Mouse (Mus musculus) stomach, embryonic 15.5 days (tissue): ENCODE data around the gene Snrpf. TPM values are rescaled to one million over a fixed set of nuclear protein-coding genes. Genes with fewer than 3 reads are reported as not detected.

ENCODE experiments used
- ATAC-seq: fragments of 200-750 bp; cut with Nextera tagmentation; 2 replicates; pipeline ENCODE4 v1.8.0; 2017; ENCODE audit warnings: low read depth, moderate number of reproducible peaks, moderate TSS enrichment; ENCODE audit not compliant: insufficient read depth, low FRiP score
- H3K27ac ChIP-seq: fragments of 300-500 bp; sonication (generic); 2 replicates; pipeline ENCODE4 v1.5.1; 2015; ENCODE audit warnings: mild to moderate bottlenecking, inconsistent platforms
- H3K27me3 ChIP-seq: fragments of 300-500 bp; sonication (generic); replicated peaks from 2 replicates; pipeline ENCODE4 v1.6.1; 2015; ENCODE audit warnings: inconsistent platforms
- H3K36me3 ChIP-seq: fragments of 300-500 bp; sonication (generic); 2 replicates; pipeline ENCODE4 v1.6.1; 2015; ENCODE audit warnings: inconsistent platforms
- H3K4me1 ChIP-seq: fragments of 300-500 bp; sonication (generic); 2 replicates; pipeline ENCODE4 v1.6.1; 2015; ENCODE audit warnings: inconsistent platforms
- H3K4me2 ChIP-seq: fragments of 300-500 bp; sonication (generic); 2 replicates; pipeline ENCODE4 v1.6.1; 2015; ENCODE audit warnings: mild to moderate bottlenecking, inconsistent platforms
- H3K4me3 ChIP-seq: fragments of 300-500 bp; sonication (generic); replicated peaks from 2 replicates; pipeline ENCODE4 v1.5.1; 2015; ENCODE audit warnings: inconsistent platforms
- H3K9ac ChIP-seq: fragments of 300-500 bp; sonication (generic); 2 replicates; pipeline ENCODE4 v1.6.1; 2015; ENCODE audit warnings: inconsistent platforms
- H3K9me3 ChIP-seq: fragments of 300-500 bp; sonication (generic); 2 replicates; pipeline ENCODE4 v1.6.1; 2016; ENCODE audit warnings: inconsistent platforms
- WGBS: fragments of 180-500 bp; shearing (Covaris S2); methylation state at CpG from one replicate; pipeline ENCODE4 v1.1.7; 2015; 5-methylcytosine and 5-hydroxymethylcytosine counted together
- polyA plus RNA-seq: library from polyadenylated mRNA; unstranded; fragments of >200 nt; fragmentation: Nextera tagmentation; extraction: Ambion mirVana; gene quantifications from 2 replicates; pipeline ENCODE4 v1.2.1, GENCODE M21; 2015

Gene Snrpf
- 111 and 128 TPM in 2 replicates for polyA plus RNA-seq

DNA sequence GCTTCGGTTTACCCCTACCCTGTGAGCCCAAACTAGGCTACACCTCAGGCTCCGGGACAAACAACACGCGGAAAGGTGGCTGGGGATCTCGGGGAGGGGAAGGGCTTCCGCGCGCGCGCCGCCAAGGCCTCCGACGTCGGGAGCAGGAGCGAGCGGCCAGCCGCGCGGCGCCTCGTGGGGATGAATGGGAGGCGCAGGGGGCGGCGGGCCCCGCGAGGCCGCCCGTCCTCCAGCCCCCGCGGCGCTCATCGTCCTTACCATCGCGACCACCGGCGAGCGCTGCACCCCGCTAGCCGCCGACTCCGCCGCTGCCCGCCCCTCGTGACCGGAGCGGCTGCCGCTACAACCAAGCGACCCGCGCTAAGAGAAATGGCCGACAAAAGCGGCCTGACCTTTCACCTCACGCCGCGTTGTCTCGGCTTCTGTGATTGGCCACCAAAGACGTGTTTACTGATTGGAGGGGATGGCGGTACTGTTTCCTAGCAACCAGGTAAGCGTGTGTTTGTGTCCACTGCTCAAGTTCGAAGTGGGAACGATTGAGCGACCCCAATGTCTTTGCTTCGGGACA lies at the start of gene Snrpf:
Gene Snrpf, minus strand, starts transcription at position 426 of the 568 bp plus-strand sequence.
- H3K27ac ChIP-seq, result peak within 1 kb of the TSS; percentile 36
- H3K27me3 ChIP-seq, result no peaks in the 10 kb centered on the region
- peak within 1 kb of the TSS; percentile 67 for H3K4me3 ChIP-seq
- H3K9ac ChIP-seq, result peak within 1 kb of the TSS; percentile 60
- peak within 1 kb of the TSS; percentile 84 for H3K4me2 ChIP-seq
- WGBS, result under 1% methylated on average over 63 of the region's 63 CpGs
- peaks cover 10% of the 10 kb centered on the region for H3K36me3 ChIP-seq
- H3K4me1 ChIP-seq, result peaks cover 6% of the 10 kb centered on the region
- ATAC-seq, result peak; percentile 89
- no peaks in the 10 kb centered on the region for H3K9me3 ChIP-seq

DNA sequence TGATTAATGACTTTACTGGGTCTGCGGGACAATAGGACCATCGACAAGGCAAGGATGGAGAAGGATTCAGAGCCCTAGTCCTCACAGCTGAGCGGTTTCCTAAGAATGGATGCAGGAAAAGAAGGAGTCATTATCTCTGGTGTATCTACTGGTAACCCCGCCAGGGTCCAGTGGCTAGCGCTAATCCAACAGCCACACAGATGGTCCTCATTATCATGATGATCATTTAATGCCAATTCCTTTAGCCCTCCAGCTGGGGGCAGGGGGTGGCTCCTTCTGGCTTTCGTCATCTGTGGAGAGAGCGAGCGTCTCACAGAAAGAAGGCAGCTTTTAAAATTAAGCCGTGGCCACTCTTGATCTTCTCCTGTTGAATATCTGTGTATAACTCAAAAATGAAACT lies 46.4 kb upstream of the Snrpf start:
- WGBS, result 46% methylated on average over 9 of the region's 9 CpGs
- 0 out of 2 replicates have a peak, but pooled peaks cover 11% of the 10 kb centered on the region for H3K27me3 ChIP-seq
- H3K9me3 ChIP-seq, result no peaks in the 10 kb centered on the region
- H3K4me3 ChIP-seq, result no peak overlapping the region
- no peak overlapping the region for H3K27ac ChIP-seq
- 0 out of 2 replicates have a peak, but pooled peaks cover 6% of the 10 kb centered on the region for H3K4me1 ChIP-seq
- H3K9ac ChIP-seq, result no peak overlapping the region
- H3K36me3 ChIP-seq, result no peaks in the 10 kb centered on the region
- no peak overlapping the region for H3K4me2 ChIP-seq
- no peak for ATAC-seq

DNA sequence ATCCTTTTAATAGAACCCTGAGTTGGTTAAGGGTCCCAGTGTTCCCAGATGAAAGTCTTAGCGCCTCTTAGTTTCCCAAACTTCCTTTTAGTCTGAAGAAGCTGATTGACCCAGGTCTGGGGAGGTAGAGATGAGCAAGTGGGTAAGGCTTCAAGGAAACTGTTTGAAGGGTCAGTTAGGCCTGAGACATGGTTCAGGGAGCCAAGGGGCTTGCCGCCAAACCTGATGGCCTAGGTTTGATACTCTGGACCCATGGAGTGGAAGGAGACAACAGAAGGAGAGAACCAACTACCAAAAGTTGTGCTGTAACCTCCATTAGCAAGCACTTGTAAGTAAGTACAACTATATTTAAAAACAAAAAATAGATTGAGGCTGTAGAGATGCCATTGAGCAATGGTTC lies 44.5 kb upstream of the Snrpf start:
- Histone ChIP-seq H3K9ac (no peak overlapping the region), H3K36me3 (no peaks in the 10 kb centered on the region), H3K4me1 (no peaks in the 10 kb centered on the region), H3K27me3 (no peaks in the 10 kb centered on the region), H3K4me3 (no peak overlapping the region), H3K9me3 (no peaks in the 10 kb centered on the region), H3K27ac (no peak overlapping the region), H3K4me2 (no peak overlapping the region)
- ATAC-seq, result no peak
- 93% methylated on average over 2 of the region's 2 CpGs for WGBS

DNA sequence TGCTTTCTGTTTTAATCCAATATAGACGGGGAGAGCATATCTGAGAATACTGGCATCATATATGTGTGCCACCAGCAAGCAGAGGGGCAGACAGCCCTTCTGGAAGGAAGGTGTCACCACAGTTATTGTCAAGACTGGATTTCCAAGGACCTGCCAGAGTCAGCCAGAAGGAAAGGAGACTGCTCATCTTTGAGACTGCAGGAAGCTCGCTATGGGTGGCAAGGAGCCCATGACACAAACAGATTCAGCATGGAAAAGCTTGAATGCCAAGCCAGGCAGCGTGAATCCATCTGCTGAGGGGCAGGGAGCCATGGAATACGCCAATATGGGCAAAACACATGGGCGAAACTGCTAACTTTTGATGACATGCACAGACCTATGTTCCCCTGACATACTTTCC lies 44.1 kb upstream of the Snrpf start:
- no peak for ATAC-seq
- no peaks in the 10 kb centered on the region for H3K9me3 ChIP-seq
- no peak overlapping the region for H3K9ac ChIP-seq
- 78% methylated on average over 5 of the region's 5 CpGs for WGBS
- no peak overlapping the region for H3K4me3 ChIP-seq
- no peaks in the 10 kb centered on the region for H3K36me3 ChIP-seq
- H3K27me3 ChIP-seq, result no peaks in the 10 kb centered on the region
- no peak overlapping the region for H3K4me2 ChIP-seq
- no peak overlapping the region for H3K27ac ChIP-seq
- no peaks in the 10 kb centered on the region for H3K4me1 ChIP-seq

DNA sequence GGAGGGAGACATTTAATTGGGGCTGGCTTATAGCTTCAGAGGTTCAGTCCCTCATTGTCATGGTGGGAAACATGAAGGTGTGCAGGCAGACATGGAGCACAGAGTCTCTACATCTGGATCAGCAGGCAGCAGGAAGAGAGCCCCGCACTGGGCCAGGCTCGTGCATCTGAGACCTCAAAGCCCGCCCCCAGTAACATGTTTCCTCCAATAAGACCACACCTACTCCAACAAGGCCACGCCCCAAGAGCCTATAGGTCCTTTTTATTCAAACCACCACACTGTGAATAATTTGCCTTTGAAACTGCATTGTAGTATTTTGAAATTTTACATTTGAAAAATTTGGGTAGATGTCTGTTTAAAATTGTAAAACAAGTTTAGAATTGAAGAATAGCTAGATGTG lies 42.6 kb upstream of the Snrpf start:
- no peak overlapping the region for H3K27ac ChIP-seq
- no peaks in the 10 kb centered on the region for H3K36me3 ChIP-seq
- no peak overlapping the region for H3K9ac ChIP-seq
- no peaks in the 10 kb centered on the region for H3K4me1 ChIP-seq
- H3K27me3 ChIP-seq, result no peaks in the 10 kb centered on the region
- ATAC-seq, result no peak
- H3K4me3 ChIP-seq, result no peak overlapping the region
- no peaks in the 10 kb centered on the region for H3K9me3 ChIP-seq
- WGBS, result 63% methylated on average over 4 of the region's 4 CpGs
- no peak overlapping the region for H3K4me2 ChIP-seq

DNA sequence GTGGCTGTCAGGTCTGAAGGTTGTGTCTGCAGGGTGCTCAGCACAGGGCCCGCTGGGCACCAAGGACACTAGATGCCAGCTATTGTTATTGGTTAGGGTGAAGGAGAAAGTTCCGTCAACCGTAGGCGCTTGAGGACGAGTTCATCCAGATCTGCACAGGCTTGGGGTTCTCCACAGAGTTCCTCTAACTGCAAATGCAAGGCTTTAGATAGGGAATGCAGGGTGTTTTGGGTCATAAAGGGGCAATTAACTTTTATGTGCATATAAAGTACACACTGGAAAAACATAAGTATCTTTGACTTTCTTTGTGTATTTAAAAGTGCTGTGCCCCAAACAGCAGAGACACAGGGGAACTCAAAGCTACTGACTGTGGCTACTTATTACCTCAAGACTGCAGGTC lies 40.8 kb upstream of the Snrpf start:
- Histone ChIP-seq H3K9ac (no peak overlapping the region), H3K27ac (no peak overlapping the region), H3K4me2 (no peak overlapping the region), H3K36me3 (no peaks in the 10 kb centered on the region), H3K9me3 (no peaks in the 10 kb centered on the region), H3K27me3 (no peaks in the 10 kb centered on the region), H3K4me1 (no peaks in the 10 kb centered on the region), H3K4me3 (no peak overlapping the region)
- WGBS, result 87% methylated on average over 5 of the region's 5 CpGs
- ATAC-seq, result no peak

DNA sequence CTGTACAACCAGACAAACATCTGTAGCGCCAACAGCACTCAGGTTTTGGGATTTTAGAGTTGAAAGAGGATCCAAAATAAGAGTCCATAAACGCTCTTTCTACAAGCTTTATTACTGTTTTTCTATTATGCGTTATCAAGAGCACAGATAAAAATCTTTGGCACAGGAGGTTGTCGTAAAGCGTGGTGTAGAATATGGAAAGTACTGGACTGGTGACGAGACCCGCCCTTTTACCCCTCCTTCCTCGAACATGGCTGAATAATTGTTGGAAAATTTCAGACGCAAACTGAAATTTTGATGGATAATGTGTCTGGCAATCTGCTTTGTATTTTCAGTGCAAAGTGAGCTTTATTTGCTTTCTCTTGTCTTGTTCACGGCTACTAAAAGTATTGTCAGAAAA lies 34.6 kb upstream of the Snrpf start:
- Histone ChIP-seq H3K9me3 (no peaks in the 10 kb centered on the region), H3K36me3 (no peaks in the 10 kb centered on the region), H3K27me3 (no peaks in the 10 kb centered on the region), H3K27ac (no peak overlapping the region), H3K4me1 (no peaks in the 10 kb centered on the region), H3K4me3 (no peak overlapping the region; the same call in 1 of the 2 replicates), H3K9ac (no peak overlapping the region), H3K4me2 (peak overlapping the region; percentile 41)
- 48% methylated on average over 10 of the region's 10 CpGs for WGBS
- ATAC-seq, result no peak

DNA sequence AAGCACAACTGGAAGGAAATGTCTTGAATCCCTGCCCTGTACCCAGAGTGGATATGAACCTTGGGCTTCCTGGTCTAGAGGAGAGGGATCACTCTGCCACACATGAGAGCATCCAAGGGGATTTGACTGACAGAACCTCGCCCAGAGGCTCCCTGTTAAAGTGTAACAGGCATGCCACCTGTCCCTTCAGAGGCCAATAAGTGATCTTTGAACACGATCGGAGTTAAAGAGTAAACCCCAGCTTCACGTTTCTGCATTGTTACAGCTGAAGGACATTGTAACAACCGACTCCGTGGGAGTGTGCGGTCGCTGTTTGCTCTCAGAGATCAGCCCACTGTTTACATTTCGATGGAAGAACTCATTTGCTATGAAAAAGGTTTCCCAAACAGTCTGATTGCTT lies 34.2 kb upstream of the Snrpf start:
- Histone ChIP-seq H3K36me3 (no peaks in the 10 kb centered on the region), H3K27ac (no peak overlapping the region), H3K9me3 (no peaks in the 10 kb centered on the region), H3K27me3 (no peaks in the 10 kb centered on the region), H3K4me1 (no peaks in the 10 kb centered on the region), H3K4me3 (no peak overlapping the region; the same call in 1 of the 2 replicates), H3K4me2 (peak overlapping the region; percentile 41), H3K9ac (no peak overlapping the region)
- 29% methylated on average over 9 of the region's 9 CpGs for WGBS
- ATAC-seq, result no peak; the same call in 1 of the 2 replicates

DNA sequence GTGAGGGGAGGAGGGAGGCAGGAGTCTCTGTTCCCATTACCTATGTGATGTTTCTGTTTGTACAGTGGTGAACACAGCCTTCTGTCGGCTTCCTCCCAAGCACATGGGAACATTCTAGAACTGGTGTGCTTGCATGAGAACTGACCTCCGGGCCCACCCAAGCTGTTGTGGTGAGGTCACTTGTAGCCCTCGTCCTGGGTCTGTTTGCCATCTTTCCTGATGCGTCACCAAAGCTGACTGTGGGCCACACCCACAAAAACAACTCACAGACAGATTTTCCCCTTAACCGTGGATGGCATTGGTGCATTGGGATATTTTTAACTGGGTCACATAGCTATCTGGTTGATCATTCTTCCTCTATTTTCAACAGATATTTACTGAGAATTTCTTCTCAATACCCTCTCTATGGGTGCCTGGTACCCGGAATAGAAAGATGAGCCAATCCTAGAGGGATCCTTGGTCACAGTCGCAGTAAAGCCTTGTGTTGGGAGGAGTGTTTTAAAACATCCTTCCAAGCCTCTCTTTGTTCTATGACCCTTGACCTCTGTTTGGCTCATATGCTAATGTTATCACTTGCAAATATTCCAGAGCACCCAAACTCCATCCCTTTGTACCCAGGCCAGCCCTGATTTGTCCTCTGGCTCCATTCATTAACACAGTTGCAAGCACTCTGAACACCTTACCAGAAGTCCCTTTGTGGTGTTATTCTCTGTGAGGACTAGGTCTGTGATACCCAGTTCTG lies 31.1 kb upstream of the Snrpf start:
- H3K27me3 ChIP-seq, result no peaks in the 10 kb centered on the region
- no peaks in the 10 kb centered on the region for H3K4me1 ChIP-seq
- no peak overlapping the region for H3K4me3 ChIP-seq
- H3K9ac ChIP-seq, result no peak overlapping the region
- H3K36me3 ChIP-seq, result no peaks in the 10 kb centered on the region
- no peak overlapping the region for H3K4me2 ChIP-seq
- 52% methylated on average over 7 of the region's 7 CpGs for WGBS
- no peak overlapping the region for H3K27ac ChIP-seq
- ATAC-seq, result no peak
- H3K9me3 ChIP-seq, result no peaks in the 10 kb centered on the region

DNA sequence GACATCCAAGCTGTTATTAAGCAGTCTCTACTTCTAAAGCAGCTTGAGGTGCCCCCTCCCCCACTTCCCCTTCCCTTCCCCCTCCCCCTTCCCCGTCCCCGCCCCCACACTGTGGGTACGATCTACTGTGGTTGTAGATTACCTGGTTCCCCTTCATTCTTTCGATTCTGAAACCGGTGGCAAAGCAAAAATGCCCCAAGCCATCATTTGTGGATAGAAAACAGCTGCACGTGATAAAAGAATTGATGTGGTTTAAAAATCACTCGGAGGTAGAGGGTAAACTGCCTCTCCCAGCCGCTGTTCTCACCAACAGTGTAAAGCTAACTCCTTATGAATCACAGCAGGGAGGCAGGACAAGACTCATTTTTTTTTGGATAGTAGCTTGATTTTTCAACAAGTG lies 25.3 kb upstream of the Snrpf start:
- H3K4me3 ChIP-seq, result no peak overlapping the region
- ATAC-seq, result no peak
- H3K9ac ChIP-seq, result no peak overlapping the region
- no peak overlapping the region for H3K27ac ChIP-seq
- H3K9me3 ChIP-seq, result no peaks in the 10 kb centered on the region
- H3K4me2 ChIP-seq, result no peak overlapping the region
- WGBS, result 66% methylated on average over 8 of the region's 8 CpGs
- no peaks in the 10 kb centered on the region for H3K36me3 ChIP-seq
- no peaks in the 10 kb centered on the region for H3K4me1 ChIP-seq
- no peaks in the 10 kb centered on the region for H3K27me3 ChIP-seq

DNA sequence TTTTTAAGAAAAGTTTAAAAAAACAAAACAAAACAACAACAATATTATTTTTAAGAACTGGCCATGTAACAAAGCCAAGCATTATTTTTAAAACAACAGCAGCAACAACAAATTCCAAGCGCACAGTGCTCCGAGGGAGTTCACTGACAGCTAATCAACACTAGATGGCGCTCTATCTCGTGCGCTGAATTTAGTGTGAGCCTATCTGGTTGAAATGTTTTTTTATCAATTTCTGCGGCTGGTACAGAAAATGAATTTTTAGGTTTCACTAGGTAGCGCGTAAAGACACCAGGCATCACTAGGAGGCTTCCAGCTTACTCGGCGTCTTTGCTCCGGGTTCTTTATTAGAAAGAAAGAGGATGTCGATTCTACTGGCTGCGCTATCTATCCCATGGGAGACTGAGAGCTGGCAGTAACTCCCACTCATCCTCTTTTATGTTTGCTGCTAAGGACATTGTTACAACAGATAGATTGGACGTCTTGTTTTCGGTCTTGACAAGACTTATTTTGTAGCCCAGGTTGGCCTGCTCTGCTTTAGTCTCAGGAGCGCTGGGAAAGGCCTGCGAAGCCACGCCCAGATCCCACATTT lies 22.0 kb upstream of the Snrpf start:
- no peak for ATAC-seq
- H3K9ac ChIP-seq, result no peak overlapping the region
- H3K27me3 ChIP-seq, result no peaks in the 10 kb centered on the region
- no peaks in the 10 kb centered on the region for H3K4me1 ChIP-seq
- H3K4me2 ChIP-seq, result no peak overlapping the region
- 43% methylated on average over 18 of the region's 18 CpGs for WGBS
- H3K27ac ChIP-seq, result no peak overlapping the region
- H3K4me3 ChIP-seq, result no peak overlapping the region
- H3K9me3 ChIP-seq, result no peaks in the 10 kb centered on the region
- no peaks in the 10 kb centered on the region for H3K36me3 ChIP-seq

DNA sequence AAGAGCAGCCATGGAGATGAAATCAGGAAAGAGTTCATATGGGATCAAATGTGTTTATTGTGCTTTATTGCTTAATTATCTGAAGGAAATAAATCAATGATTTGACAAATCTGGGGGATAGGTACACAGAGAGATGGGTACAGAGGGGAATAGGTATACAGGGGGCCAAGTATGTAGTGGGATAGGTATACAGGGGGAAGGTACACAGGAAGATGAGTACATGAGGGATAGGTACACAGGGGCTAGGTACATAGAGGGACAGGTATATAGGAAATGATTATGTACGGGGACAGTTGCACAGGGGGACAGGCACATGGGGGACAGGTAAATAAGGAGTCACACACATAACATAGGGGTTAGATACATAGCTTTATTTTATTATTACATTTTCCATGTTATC lies 21.4 kb upstream of the Snrpf start:
- Histone ChIP-seq H3K4me2 (no peak overlapping the region), H3K9ac (no peak overlapping the region), H3K4me1 (no peaks in the 10 kb centered on the region), H3K36me3 (no peaks in the 10 kb centered on the region), H3K9me3 (no peaks in the 10 kb centered on the region), H3K27me3 (no peaks in the 10 kb centered on the region), H3K27ac (no peak overlapping the region), H3K4me3 (no peak overlapping the region)
- no peak for ATAC-seq
- 96% methylated on average over 1 of the region's 1 CpGs for WGBS
